Mouse (Mus musculus) adrenal gland, postnatal 25 days (tissue): Measurements from ENCODE around the gene Il10. TPM values are rescaled to one million over a fixed set of nuclear protein-coding genes. Genes with fewer than 3 reads are reported as not detected.
"Not testable (repeated sequence)": the region's sequence is repeated elsewhere in the genome, so short reads cannot be mapped to it uniquely, and the experiment has no call there.

Source experiments
- DNase-seq: peaks from one replicate; pipeline ENCODE4 v3.0.0; 2021; ENCODE audit warnings: mixed read lengths
- total RNA-seq: library from RNA; stranded (reverse); gene quantifications from 2 replicates; pipeline ENCODE4 v1.2.3, GENCODE M21; 2021

Il10 gene
- total RNA-seq, 1 experiment from 2014 or later = not detected

DNA sequence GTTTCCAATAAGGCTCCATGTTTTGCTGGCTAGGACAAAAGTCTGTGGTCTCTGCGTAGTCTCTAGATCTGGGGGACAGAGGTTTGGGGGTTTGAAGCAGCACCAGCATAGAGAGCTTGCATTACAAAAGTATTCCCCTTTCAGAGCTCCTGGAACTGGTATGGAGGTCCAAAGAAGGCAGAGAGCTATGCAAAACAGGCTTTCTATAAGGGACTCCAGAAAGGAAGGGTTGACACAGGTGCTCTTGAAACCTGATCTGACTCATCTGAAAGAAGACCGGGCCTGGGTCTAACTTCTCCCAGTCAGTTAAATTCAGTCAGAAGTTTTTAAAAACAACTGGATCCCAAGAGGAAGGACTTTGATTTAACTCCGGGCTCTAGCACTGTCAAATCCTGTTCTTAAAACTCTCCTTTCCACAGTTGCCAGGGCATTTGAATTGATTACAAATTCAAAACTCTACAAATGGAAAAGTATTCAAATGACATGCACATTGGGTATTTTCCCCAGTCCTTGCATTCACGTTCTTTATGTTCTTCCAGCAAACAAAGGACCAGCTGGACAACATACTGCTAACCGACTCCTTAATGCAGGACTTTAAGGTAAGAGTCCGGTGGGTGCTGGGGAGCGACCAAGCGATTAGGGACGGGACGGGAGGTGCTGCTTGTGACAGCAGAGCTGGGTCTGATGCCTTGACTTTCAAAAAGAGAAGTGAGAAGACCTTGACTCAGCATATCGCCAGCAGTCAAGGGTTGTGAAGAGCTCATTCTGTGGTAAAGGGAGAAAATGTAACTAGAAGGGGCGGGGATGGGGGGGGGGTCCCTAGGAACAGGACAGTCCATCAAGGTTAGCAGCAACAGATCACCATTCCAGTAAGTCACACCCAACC lies 1.0 kb downstream of the Il10 start:
- no peak for DNase-seq

DNA sequence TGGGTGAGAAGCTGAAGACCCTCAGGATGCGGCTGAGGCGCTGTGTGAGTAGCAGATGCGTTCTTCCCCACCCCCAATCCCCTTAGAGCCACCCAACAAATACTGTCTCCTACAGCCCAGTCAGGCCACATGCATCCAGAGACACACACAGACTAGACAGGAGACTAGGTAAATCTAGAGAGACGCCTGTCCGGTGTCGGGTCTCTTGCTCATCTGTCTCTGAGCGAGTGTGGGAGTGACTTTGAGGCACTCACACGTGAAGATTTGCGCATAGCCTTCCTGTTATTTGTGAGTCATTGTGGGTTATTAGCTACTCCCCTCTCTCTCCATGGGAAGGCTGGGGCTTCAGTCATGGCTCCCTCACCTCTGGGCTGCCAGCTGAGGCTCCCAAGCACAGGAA lies 1.8 kb downstream of the Il10 start:
- no peak for DNase-seq

DNA sequence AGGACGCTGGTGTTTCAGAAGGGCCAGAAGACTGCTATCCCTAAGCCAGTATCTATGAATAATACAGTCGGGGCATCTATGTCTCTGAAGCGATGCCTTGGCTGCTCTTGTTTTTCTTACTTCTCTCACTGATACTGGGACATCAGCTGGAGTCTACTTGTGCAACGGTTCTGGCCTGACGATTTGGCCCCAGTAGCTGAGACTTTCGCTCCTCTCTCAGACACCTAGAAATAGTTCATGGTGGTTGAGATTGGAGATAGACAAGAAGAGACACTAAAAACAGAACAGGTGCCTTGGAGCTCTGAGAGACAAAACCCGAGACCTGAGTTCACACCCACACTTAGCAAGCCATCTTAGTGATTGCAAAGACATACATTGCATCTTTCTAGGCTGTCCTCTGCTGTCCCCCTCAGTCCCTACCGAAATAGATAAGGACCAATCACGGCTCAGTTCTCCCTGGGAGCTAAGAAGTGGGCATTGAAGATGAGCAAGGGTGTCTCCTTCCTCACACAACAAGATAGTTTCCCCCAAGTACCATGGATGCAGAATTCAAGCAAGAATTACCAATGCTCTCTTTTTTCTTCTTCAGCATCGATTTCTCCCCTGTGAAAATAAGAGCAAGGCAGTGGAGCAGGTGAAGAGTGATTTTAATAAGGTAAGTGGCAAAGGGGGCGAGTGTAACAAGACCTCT lies 2.4 kb downstream of the Il10 start:
- no peak for DNase-seq

DNA sequence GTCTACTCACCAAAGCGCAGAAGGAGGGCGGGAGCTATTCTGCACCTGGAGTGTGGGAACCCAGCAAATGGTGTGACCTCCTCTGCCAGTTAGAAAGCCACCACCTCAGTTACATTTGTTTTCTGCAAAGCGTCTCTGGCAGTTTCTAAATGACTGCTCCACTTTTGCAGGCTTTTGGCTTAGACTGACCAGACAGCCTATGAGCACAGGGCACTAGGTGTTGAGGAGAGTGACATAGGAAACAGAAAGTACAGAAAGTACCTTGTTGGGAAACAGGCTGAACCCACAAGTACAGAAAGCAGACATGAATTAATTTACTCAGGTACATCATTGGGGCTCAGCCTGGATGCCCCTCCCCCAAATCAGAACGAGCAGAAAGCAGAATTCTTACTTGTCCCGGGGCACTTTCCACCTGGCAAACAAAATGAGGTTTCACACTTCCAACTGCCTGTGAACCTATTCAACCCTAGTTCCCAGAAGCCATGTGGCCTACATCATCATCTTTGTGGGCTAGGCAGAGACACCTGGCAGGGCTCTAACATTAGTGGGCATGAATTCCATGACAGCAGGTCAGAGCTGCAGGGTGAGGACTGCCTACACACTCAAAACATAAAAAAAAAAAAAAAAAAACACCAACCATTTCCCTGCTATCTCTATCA lies 3.1 kb downstream of the Il10 start:
- no peak for DNase-seq

DNA sequence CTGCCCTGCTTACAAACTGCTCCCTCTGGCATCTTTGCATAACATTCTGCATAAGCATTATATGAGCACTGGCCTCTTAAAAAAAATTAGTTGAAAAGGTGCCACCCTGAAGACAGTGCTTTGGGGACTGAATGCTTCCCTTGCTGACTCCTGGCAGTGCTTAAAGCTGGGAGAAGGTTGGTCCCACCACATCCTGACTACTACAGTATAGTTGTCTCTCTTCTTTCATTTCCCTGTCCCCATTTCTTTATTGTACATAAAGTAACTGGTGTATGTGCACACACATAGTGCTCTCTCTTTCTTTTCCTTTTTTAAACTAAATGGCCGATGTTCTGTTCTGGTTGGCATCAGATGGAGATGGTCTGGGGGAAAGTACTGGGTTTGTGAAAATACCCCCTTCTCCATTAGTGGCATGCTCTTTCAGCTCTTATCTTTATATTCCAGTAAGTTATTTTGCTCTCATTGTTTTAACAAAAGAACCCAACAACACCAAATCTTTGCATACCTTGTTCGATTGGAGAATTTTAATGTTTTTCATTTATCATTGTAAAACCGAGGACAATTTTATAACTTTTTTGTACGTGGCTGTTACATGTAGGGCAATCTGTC lies 3.7 kb downstream of the Il10 start:
- DNase-seq = not testable (repeated sequence)

DNA sequence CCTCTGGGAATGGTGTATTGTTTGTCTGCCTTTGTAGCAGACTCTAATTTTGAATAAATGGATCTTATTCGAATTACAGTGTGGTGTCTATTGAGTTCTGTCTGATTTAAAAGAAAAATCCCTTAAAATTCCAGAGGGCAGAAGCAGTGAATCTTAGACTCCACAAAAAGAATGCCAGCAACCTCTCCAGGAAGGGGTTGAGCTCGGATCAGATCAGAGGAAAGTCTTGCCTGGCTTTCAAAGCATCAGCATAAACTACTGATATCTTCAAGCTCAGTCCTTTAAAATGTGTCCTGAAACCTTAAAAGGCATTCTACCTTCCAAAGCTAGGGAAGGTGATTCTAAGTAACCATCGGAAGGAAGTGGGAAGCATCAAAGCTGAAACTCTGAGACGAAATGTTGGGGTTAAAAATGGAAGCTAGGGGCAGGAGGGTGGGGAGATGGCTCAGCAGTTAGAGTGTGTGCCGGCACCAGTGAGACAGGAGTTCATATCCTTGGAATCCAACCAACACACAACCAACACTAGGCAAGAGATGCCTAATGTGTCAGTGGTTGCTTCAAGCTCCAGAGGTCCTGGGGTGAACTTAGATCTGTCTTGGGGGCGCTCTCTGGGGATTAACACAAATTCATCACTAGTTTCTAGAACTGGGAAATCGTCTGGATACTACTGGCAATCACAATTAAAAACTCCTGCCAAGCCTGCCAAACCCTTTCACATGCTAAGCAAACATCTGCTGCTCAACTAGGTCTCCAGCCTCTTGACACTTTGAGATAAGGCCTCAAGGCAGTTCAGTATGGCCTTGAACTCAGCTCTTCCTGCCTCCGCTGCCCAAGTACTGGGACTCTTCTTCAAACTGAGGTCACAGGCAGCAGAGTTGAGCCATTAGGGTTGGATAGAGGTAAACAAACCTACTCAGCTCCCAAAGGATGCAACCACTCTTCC lies 5.5 kb downstream of the Il10 start:
- no peak for DNase-seq

DNA sequence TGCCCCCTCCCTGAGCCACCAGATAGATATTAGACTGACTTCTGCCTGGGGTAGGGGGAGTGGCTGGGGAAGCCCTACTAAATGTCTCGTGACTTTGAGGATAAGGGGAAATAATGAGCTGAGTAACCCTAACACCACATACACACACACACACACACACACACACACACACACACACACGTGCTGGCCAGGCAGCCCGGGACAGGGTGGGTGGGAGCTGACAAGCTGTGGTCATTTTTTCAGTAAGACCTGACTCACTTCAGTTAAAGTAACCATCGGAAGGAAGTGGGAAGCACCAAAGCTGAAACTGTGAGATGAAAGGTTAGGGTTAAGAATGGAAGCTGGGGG lies 6.2 kb downstream of the Il10 start:
- DNase-seq = no peak

DNA sequence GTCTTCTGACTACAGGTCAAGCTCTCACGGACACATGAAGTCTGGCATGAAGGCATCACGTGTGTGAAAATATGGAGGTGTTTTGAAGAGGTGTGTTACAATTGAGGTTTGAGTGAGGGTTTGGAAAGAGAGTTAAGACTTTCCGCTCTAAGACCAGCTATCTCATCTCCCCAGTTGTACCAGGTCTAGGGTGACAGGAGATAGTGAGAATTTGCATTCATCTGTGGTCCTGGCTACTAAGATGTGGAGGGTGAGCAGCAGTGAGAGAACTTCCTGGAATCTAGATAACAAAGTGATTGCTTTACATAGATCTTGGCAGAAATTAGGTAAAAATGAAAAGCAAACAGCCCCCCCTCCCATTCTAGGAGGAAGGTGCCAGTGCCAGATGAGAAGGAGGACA lies 9.6 kb downstream of the Il10 start:
- DNase-seq = no peak

DNA sequence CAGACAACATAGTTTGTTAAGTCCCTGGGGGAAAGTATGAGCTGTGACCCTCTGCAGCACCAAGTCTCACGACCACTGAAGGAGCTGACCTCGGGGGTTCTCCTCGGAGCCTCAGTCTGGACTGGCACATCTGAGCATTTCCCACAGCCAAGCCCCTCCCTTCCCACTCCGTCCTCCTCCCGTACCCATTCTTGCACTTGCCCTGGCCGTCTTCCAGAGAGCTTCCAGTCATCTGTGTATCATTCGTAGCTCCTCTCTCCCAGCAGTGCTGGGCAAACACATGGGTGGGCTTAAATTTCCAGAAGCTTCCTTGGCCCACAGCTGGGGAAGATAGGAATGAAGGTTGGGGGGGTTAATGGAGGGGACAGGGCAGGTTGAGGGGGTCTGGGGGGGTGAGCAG lies 10.6 kb downstream of the Il10 start:
- DNase-seq = no peak

DNA sequence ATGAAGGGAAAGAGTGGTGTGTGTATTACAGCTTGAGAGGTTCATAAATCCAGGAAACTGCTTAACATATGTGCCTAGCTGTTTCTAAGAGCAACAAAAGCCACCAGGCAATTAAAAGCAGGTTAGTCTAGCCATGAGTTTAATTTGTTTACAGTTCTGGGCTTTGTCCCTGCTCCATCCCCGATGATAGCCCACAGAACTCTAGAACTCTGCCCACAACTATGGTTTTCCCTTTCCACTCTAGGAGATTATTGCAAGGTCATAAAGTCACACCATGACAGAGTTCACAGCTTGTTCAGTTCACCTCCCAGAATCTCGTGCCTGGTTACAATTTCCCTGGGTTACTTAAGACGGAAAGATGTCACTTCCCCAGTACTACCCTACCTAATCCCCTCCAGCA lies 11.6 kb downstream of the Il10 start:
- no peak for DNase-seq

DNA sequence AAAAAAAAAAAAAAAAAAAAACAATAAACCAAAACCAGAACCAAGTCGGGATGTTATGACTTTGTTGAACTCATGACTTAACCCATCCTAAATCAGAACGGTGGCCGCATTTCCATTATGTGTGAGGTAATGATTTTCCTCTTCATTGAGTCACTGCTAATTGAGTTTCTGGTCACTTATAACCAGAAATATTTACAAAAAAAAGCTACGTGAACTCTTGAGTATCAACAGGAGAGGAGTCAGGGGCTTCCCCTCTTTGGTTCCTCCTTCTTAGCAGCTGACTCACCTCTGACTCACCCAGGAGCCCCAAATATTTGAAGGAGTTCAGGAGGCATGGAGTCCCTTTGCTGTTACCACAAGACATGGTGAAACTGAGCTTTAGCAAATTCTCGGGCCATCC lies 18.4 kb downstream of the Il10 start:
- no peak for DNase-seq

DNA sequence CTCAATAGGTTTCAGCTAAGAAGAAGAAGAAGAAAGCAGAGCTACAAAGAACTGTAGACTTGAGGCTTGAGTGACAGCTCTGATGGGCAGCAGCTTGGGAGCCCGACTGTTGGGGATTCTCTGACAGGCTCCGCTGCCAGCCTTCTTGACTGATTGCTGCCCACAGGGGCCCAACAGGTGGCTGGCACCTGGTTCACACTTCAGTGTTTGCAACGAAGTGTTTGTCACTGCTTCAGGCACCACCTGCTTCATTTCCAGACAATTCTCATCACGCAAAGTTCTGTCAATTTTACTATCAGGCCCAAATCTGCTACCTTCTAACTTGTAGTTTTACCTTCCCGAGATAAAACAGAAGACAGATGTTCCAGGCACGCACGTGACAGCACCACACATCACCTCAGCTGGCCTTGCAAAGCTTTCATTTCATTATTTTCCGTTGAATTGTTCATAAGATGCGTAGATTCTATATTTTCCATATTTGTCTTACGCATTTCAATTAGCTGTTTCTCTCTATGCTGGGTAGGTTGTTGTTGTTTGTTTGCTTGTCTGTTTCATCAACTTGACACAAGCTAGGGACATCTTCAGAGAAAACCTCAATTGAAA lies 18.9 kb downstream of the Il10 start:
- DNase-seq = no peak

DNA sequence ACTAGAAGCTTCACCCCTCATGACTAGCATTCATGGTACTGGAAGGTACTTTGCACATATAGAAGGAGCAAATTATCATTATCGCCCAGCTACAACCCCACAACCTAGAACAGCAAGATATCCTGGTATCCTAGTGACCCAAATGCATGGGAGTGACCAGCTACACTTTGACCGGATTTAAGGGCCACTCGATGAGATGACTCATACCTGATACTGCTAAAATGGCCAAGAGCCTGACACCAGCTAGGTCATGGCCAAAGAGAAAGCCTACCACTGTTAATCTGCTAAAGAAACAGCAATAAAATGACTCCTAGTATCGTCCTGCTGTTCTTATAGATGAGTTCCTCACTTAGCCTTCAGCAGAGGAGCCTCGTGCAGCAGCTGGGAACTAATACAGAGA lies 19.8 kb downstream of the Il10 start:
- no peak for DNase-seq

DNA sequence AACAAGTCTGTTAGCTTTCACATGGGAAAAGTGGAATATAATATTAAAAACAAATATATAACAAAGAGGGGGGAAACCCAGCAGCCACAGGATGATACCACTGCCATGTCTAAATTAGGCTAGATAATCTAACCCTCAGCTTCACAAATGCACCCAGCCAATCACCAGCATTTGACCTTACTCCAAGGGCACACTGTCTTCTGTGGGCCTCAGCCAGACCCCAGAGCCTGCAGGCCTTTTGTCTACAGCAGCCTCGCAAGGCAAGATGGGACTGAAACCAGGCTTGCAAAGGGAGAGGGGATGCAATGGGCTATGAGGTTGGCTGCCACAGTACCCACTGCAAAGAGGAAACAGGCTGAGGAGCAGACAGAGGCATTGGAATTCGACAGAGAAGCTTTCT lies 22.6 kb downstream of the Il10 start:
- no peak for DNase-seq

DNA sequence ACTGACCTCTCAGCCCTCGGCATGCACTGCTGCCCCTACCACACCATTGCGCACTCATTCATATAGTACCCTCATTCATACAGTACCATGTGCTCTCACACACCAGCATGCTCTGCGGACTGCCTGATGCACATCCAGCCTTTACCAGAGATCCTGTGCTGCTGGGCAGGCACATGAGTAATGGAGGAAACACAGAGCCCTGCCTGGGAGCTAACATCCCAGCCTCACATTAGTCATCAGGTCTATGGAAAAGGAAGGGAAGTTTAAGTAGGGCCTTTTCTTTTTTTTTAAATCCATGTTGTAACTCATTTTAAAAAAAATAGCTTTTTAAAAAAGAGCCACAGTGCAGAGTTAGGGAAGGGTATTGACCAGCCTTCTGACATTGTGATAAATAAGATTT lies 23.1 kb downstream of the Il10 start:
- DNase-seq = no peak

DNA sequence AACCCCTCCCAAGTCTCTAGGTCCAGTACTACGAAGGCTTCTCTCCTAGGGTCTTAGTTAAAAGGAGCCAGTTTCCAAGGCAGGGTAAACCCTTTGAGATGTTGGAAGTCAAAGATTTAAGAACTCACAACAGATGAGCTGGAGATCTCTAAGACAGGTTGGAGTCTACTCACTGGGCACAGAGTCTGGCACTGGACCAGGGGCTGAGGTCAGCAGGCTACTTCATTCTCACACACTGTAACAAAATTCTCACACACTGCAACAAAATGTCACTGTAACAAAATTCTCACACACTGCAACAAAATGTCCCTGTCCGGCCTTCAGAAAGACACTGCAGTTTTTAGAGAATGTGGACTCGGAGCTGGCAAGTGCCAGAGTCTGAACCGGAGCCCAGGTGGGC lies 24.0 kb downstream of the Il10 start:
- no peak for DNase-seq

DNA sequence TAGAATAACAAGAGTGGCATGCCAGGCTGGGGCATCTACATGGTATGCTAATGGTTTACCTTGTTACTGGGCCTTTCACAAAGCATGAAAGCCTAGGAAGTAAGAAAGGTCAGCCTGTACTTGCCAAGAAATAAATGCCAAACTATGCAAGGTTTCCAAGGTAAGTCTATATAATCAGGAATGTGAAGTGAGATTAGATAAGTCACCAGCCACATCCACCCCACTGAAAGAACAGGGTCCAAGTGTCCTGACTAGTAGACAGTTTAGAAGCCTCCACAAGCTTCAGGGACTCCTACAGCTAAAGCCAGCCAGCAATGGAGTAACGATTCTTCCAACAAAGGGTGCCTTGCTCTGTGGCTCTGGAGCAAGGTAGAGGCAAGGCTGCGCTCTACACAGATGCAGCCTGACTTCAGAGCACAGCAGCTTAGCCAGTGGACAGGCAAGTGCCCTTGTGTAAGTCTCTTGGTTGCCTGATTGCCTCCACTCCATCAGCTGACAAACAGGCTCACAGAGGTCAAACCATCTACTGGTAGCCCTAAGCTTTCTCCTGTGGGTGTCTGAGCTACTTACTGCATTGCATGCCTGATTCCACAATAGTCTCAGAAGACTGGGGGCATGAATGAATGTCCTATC lies 26.2 kb downstream of the Il10 start:
- no peak for DNase-seq

DNA sequence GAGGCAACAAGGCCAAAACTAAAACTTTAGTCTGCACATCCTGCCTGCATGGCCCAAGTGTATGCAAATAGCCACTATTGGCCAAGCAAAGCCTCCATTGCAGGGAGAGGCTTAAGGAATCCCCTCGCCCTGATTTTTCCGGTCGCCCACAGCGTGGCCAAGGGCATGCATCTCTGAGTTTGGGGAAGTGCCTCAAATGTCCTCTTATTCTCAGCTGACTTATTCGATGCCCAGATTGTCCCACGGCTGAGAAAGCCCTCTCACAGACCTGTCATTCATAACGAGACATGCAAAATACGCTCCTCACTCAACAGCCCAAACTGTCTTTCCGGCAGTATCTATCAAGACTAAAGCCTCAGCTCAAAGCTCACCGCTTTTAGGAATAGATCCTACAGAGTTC lies 27.0 kb downstream of the Il10 start:
- no peak for DNase-seq

DNA sequence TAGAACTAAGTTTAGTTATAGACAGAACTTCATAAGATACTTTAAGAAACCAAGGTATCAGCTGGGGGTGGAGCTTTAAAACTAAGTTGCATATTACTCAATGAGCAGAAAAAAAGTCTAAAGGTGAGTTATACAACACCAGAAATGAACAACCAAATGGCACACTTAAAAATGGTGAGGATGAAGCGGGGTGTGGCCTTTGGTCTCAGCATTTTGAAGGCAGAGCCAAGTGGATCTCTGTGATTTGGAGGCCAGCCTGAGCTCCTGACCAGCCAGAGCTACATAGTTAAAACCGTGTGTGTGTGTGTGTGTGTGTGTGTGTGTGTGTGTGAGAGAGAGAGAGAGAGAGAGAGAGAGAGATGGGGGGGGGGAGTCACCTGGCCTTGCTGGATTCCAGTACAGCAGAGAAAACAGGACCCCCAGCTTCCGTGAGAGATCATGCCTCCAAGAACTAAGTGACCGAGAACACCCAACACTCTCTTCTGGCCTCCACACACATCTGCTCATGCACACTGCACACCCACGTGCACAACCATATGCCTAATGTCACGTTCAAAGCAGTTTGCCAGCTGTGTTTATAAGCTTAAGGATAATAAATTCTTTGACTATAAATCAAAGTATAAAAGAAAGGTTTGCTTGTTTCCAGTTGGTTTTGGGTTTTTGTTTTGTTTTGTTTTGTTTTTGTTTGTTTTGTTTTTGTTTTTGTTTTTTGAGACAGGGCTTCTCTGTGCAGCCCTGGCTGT lies 28.6 kb downstream of the Il10 start:
- no peak for DNase-seq

DNA sequence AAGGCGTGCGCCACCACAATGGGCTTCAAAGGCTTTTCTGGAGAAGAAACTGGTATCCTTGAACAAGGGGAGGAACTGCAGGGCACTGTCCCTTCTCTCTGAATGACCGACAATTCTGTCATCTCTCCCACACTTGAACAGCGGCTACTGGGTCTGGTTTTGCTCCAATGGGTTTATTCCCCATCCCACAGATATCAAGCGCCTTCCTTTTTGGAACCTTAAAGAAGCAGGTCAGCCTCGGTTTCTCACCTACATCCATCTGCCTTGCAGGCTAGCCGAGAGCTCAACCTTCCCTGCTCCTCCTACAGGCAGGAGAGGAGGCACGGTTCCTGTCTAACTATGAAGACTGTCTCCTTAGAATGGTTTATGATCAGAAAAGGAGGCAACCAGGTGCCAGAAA lies 29.3 kb downstream of the Il10 start:
- no peak for DNase-seq
